Mouse (Mus musculus): ENCODE measurements around the gene Etaa1. TPM values are rescaled to one million over a fixed set of nuclear protein-coding genes. Genes with fewer than 3 reads are reported as not detected.

The Etaa1 gene
- polyA plus RNA-seq (2012; fragmentation: generic; extraction: Trizol): 1 to 10 TPM in 1 of 2 experiments, under 1 TPM in 1; 0.21 to 1.2 TPM

DNA sequence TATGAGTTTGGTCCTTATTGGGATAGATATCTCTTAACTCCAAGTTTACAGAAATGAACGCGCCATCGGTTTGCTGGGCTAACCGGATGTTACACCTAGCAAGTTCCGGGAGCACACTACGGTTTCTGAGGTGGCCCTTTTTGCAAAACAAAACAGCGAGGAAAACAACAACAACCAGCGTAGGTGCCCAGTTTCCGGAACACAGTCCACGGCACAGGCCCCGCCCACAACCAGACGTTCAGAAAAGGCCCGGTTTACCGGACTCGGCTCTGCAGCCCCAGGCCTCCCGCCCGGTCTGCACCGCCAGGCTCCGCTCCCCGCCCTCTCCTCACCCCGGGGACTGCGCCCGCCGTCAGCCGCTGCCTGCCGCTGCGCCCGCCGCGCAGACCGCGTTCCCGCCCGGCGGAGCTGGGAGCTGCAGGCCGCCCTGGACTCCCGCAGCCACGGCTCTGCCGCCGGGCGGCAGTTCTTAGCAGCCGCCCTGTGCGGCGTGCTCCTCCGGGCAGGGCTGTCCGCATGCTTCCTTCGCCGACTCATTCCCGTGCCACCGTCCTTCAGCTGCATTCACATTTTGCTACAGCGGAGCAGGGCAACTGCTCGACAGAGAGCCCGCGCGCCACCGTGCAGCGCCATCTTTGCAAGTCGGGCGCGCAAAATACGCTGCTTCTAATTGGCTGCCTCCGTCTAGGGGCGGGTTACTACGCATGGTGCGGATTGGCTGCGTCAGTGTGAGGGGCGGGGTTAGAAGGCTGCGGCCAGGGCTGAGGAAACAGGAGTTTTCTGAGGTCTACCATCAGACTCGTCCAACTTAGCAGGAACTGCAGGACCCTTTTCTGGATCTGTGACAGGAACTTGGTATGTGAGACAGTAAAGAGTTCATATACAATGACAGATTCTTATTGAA is at the start of gene Etaa1:
Gene Etaa1, minus strand, starts transcription at position 645 of the 904 bp plus-strand sequence.

